Mouse (Mus musculus) hindbrain, postnatal 0 days (tissue): Measurements from ENCODE around the gene Nhlh2. TPM values are rescaled to one million over a fixed set of nuclear protein-coding genes. Genes with fewer than 3 reads are reported as not detected.
A peak's percentile ranks its signal among the peaks of the same experiment; 100 is the strongest.

Experiments
- ATAC-seq: fragments of 200-750 bp; cut with Nextera tagmentation; 2 replicates; pipeline ENCODE4 v1.8.0; 2017; ENCODE audit warnings: mild to moderate bottlenecking, moderate TSS enrichment, moderate library complexity
- DNase-seq: peaks from one replicate; pipeline ENCODE4 v3.0.0-alpha.2; 2015; ENCODE audit warnings: low spot score
- H3K27ac ChIP-seq: fragments of 300-500 bp; sonication (generic); 2 replicates; pipeline ENCODE4 v1.5.1; 2014; ENCODE audit warnings: mild to moderate bottlenecking
- H3K27me3 ChIP-seq: fragments of 300-500 bp; sonication (generic); 2 replicates; pipeline ENCODE4 v1.6.1; 2014; ENCODE audit warnings: low read length, mixed read lengths; ENCODE audit not compliant: insufficient read depth
- H3K36me3 ChIP-seq: fragments of 300-500 bp; sonication (generic); 2 replicates; pipeline ENCODE4 v1.6.1; 2014; ENCODE audit warnings: low read length, mixed read lengths; ENCODE audit not compliant: insufficient read depth
- H3K4me1 ChIP-seq: fragments of 300-500 bp; sonication (generic); 2 replicates; pipeline ENCODE4 v1.6.1; 2014; ENCODE audit warnings: antibody characterized with exemption, low read length, mixed read lengths; ENCODE audit not compliant: insufficient read depth
- H3K4me2 ChIP-seq: fragments of 300-500 bp; sonication (generic); 2 replicates; pipeline ENCODE4 v1.6.1; 2014; ENCODE audit warnings: low read depth, mild to moderate bottlenecking, low read length, moderate library complexity, mixed read lengths
- H3K4me3 ChIP-seq: fragments of 300-500 bp; sonication (generic); 2 replicates; pipeline ENCODE4 v1.5.1; 2014; ENCODE audit warnings: low read length
- H3K9ac ChIP-seq: fragments of 300-500 bp; sonication (generic); replicated peaks from 2 replicates; pipeline ENCODE4 v1.6.1; 2014; ENCODE audit warnings: mild to moderate bottlenecking, low read length, moderate library complexity, mixed read lengths
- H3K9me3 ChIP-seq: fragments of 300-500 bp; sonication (generic); 2 replicates; pipeline ENCODE4 v1.6.1; 2016; ENCODE audit warnings: low read length, mixed read lengths
- CTCF ChIP-seq: IDR thresholded peaks from 2 replicates; pipeline ENCODE4 v1.5.1; 2016; ENCODE audit warnings: antibody characterized with exemption, control low read depth, low read depth
- WGBS: fragments of 180-500 bp; shearing (Covaris S2); extraction: QIAGEN DNeasy Blood & Tissue Kit; methylation state at CpG from one replicate; pipeline ENCODE4 v1.1.7; 2014; 5-methylcytosine and 5-hydroxymethylcytosine counted together
- polyA plus RNA-seq: library from polyadenylated mRNA; unstranded; fragments of >200 nt; fragmentation: Nextera tagmentation; extraction: Ambion mirVana; gene quantifications from 2 replicates; pipeline ENCODE4 v1.2.1, GENCODE M21; 2015
- total RNA-seq: library from RNA; depleted of rRNA; stranded (reverse); fragments of >200 nt; gene quantifications from 2 replicates; pipeline ENCODE4 v1.2.3, GENCODE M21; 2014

Nhlh2 gene
- total and polyA plus RNA-seq, 2 experiments from 2014 or later, result 25.1 to 31.9 TPM

- DNase-seq (peak; percentile 11), ATAC-seq (no peak)
- H3K4me1 ChIP-seq, result no peaks in the 10 kb centered on the region; the same call in 1 of the 2 replicates
- no peak for TF ChIP-seq CTCF
- no peak overlapping the region for H3K27ac ChIP-seq
- no peak overlapping the region for H3K9ac ChIP-seq
- 55% methylated on average over 10 of the region's 10 CpGs for WGBS
- no peaks in the 10 kb centered on the region for H3K9me3 ChIP-seq
- H3K27me3 ChIP-seq, result no peaks in the 10 kb centered on the region
- H3K4me3 ChIP-seq, result no peak overlapping the region
- no peak overlapping the region for H3K4me2 ChIP-seq
- no peaks in the 10 kb centered on the region for H3K36me3 ChIP-seq
These were observed 31.4 kb upstream of the Nhlh2 start for GRCm38 (mm10) chr3:101978299-101978994.

- Histone ChIP-seq H3K9ac (no peak overlapping the region), H3K4me3 (no peak overlapping the region), H3K9me3 (no peaks in the 10 kb centered on the region), H3K27me3 (no peaks in the 10 kb centered on the region), H3K36me3 (no peaks in the 10 kb centered on the region), H3K4me2 (no peak overlapping the region), H3K27ac (no peak overlapping the region), H3K4me1 (no peaks in the 10 kb centered on the region)
- no peak for DNase-seq
- WGBS, result 68% methylated on average over 4 of the region's 4 CpGs
- ATAC-seq, result no peak
- TF ChIP-seq CTCF, result no peak
These were observed 26.0 kb upstream of the Nhlh2 start for GRCm38 (mm10) chr3:101983917-101984316.

- Histone ChIP-seq H3K9me3 (no peaks in the 10 kb centered on the region), H3K27ac (no peak overlapping the region), H3K9ac (no peak overlapping the region), H3K4me3 (no peak overlapping the region), H3K27me3 (no peaks in the 10 kb centered on the region), H3K4me2 (no peak overlapping the region), H3K36me3 (no peaks in the 10 kb centered on the region), H3K4me1 (no peaks in the 10 kb centered on the region)
- WGBS, result 68% methylated on average over 8 of the region's 8 CpGs
- DNase-seq, result no peak
- no peak for ATAC-seq
- no peak for TF ChIP-seq CTCF
These were observed 24.2 kb upstream of the Nhlh2 start for GRCm38 (mm10) chr3:101985634-101986033.

- H3K36me3 ChIP-seq, result no peaks in the 10 kb centered on the region
- H3K4me3 ChIP-seq, result no peak overlapping the region
- DNase-seq (no peak), ATAC-seq (no peak)
- no peak overlapping the region for H3K4me2 ChIP-seq
- WGBS, result 78% methylated on average over 3 of the region's 3 CpGs
- no peaks in the 10 kb centered on the region for H3K9me3 ChIP-seq
- H3K9ac ChIP-seq, result no peak overlapping the region
- no peaks in the 10 kb centered on the region for H3K4me1 ChIP-seq
- H3K27me3 ChIP-seq, result no peaks in the 10 kb centered on the region
- TF ChIP-seq CTCF, result no peak
- H3K27ac ChIP-seq, result no peak overlapping the region
These were observed 19.7 kb upstream of the Nhlh2 start for GRCm38 (mm10) chr3:101990136-101990535.

GRCm38 (mm10) chr3:101990995-101991516 lies 18.8 kb upstream of the Nhlh2 start:
- Histone ChIP-seq H3K4me2 (no peak overlapping the region), H3K27me3 (no peaks in the 10 kb centered on the region), H3K9ac (no peak overlapping the region), H3K4me1 (no peaks in the 10 kb centered on the region), H3K4me3 (no peak overlapping the region), H3K9me3 (no peaks in the 10 kb centered on the region), H3K36me3 (no peaks in the 10 kb centered on the region), H3K27ac (no peak overlapping the region)
- ATAC-seq (no peak), DNase-seq (no peak)
- 51% methylated on average over 6 of the region's 6 CpGs for WGBS
- no peak for TF ChIP-seq CTCF

GRCm38 (mm10) chr3:101997851-101998250 lies 12.0 kb upstream of the Nhlh2 start:
- no peak overlapping the region for H3K4me3 ChIP-seq
- H3K9me3 ChIP-seq, result no peaks in the 10 kb centered on the region
- ATAC-seq, result no peak
- TF ChIP-seq CTCF, result no peak
- H3K27me3 ChIP-seq, result no peaks in the 10 kb centered on the region
- H3K27ac ChIP-seq, result no peak overlapping the region
- H3K4me1 ChIP-seq, result no peaks in the 10 kb centered on the region
- WGBS, result 86% methylated on average over 3 of the region's 3 CpGs
- DNase-seq, result no peak
- H3K9ac ChIP-seq, result no peak overlapping the region
- no peak overlapping the region for H3K4me2 ChIP-seq
- no peaks in the 10 kb centered on the region for H3K36me3 ChIP-seq

- peak overlapping the region; percentile 96 for H3K27ac ChIP-seq
- no peaks in the 10 kb centered on the region for H3K27me3 ChIP-seq
- WGBS, result 3% methylated on average over 24 of the region's 24 CpGs
- no peaks in the 10 kb centered on the region for H3K36me3 ChIP-seq
- H3K9ac ChIP-seq, result peak overlapping the region; percentile 81
- no peaks in the 10 kb centered on the region for H3K9me3 ChIP-seq
- TF ChIP-seq CTCF, result no peak
- ATAC-seq (no peak), DNase-seq (peak; percentile 61)
- peak overlapping the region; percentile 68 for H3K4me2 ChIP-seq
- H3K4me1 ChIP-seq, result no peaks in the 10 kb centered on the region; the same call in 1 of the 2 replicates
- peak overlapping the region; percentile 58 for H3K4me3 ChIP-seq
These were observed 923 bp downstream of the Nhlh2 start for GRCm38 (mm10) chr3:102010681-102011317.
